Mouse (Mus musculus) cerebellum, adult 2 months (tissue): ENCODE measurements around the gene Rhbdf1. TPM values are rescaled to one million over a fixed set of nuclear protein-coding genes. Genes with fewer than 3 reads are reported as not detected.
A peak's percentile ranks its signal among the peaks of the same experiment; 100 is the strongest.

Source experiments
- DNase-seq, 2 experiments: peaks; one replicate each; pipeline ENCODE4 v3.0.0; 2021
- H3K27ac ChIP-seq: fragments of 200-500 bp; 2 replicates; pipeline ENCODE4 v1.5.1; 2012; ENCODE audit warnings: low read length, control low read depth, inconsistent platforms; ENCODE audit not compliant: insufficient read depth
- H3K27me3 ChIP-seq: fragments of 200-500 bp; 2 replicates; pipeline ENCODE4 v1.6.1; 2012; ENCODE audit warnings: inconsistent platforms, mild to moderate bottlenecking, low read length, moderate library complexity; ENCODE audit not compliant: control insufficient read depth, insufficient read depth
- H3K4me1 ChIP-seq: fragments of 200-500 bp; 2 replicates; pipeline ENCODE4 v1.6.1; 2011; ENCODE audit warnings: low read length; ENCODE audit not compliant: control insufficient read depth, insufficient read depth
- H3K4me3 ChIP-seq: fragments of 200-500 bp; replicated peaks from 2 replicates; pipeline ENCODE3; 2011; ENCODE audit warnings: mild to moderate bottlenecking, low read depth, low read length, control low read depth; ENCODE audit not compliant: insufficient read depth
- CTCF ChIP-seq: fragments of 200-500 bp; IDR thresholded peaks from 2 replicates; pipeline ENCODE4 v1.5.1; 2011; ENCODE audit warnings: low read depth, mild to moderate bottlenecking, control low read depth, low read length, moderate library complexity, borderline replicate concordance; ENCODE audit not compliant: insufficient read depth
- POLR2A ChIP-seq: fragments of 200-500 bp; IDR thresholded peaks from 2 replicates; pipeline ENCODE4 v1.6.1; 2011; ENCODE audit warnings: low read length, control low read depth, borderline replicate concordance; ENCODE audit not compliant: insufficient read depth
- WGBS: fragments of 180-500 bp; shearing (Covaris S2); methylation state at CpG from one replicate; pipeline ENCODE4 v1.1.7; 2018; 5-methylcytosine and 5-hydroxymethylcytosine counted together
- polyA plus RNA-seq: library from polyadenylated mRNA; depleted of rRNA; stranded (reverse); fragments of >200 nt; gene quantifications from 2 replicates; pipeline ENCODE4 v1.2.3, GENCODE M21; 2012; rRNA removed

Gene Rhbdf1
- 31.3 and 32.1 TPM in 2 replicates for polyA plus RNA-seq

GRCm38 (mm10) chr11:32221951-32222409 is at the start of gene Rhbdf1:
Gene Rhbdf1 (minus strand): TSS chr11:32222300.
- Histone ChIP-seq H3K4me1 (peaks cover 17% of the 10 kb centered on the region), H3K27me3 (no peaks in the 10 kb centered on the region)
- peak in 1 of 2 experiments; percentile 69 for DNase-seq

GRCm38 (mm10) chr11:32271178-32271577 is 49.1 kb upstream of the Rhbdf1 start:
- Histone ChIP-seq H3K27ac (no peak overlapping the region), H3K4me3 (no peak overlapping the region), H3K27me3 (no peaks in the 10 kb centered on the region), H3K4me1 (no peaks in the 10 kb centered on the region)
- 39% methylated on average over 4 of the region's 4 CpGs for WGBS
- TF ChIP-seq CTCF, result no peak
- TF ChIP-seq POLR2A, result no peak
- no peak for DNase-seq

More at GRCm38 (mm10) chr11:32221951-32222409, at the start of gene Rhbdf1:
- peak within 1 kb of the TSS; percentile 57 for H3K4me3 ChIP-seq
- no peak within 1 kb of the TSS for H3K27ac ChIP-seq
- no peak for TF ChIP-seq POLR2A
- no peak for TF ChIP-seq CTCF
- WGBS, result under 1% methylated on average over 71 of the region's 72 CpGs

DNA sequence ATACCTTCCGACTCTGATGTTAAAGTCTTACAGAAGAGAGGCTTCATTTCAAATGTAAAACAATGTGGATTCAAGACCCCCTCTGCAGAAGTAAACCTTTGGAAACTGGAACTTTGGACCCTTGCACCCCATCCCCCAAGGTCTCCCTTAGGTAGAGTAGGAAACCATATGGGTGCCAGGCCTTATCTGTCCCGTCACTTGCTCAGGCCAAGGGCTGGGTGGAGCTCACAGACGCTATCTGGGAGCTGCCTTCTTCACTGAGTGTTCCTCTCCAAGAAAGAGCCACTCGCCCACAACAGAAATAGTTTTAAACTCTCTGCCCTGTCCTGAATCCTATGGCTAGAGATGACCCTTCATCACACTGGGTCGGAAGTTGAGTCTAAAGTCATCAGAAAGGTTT is 46.9 kb upstream of the Rhbdf1 start:
- no peaks in the 10 kb centered on the region for H3K4me1 ChIP-seq
- no peak for DNase-seq
- H3K27me3 ChIP-seq, result no peaks in the 10 kb centered on the region
- no peak for TF ChIP-seq POLR2A
- TF ChIP-seq CTCF, result no peak
- H3K4me3 ChIP-seq, result no peak overlapping the region
- 85% methylated on average over 5 of the region's 5 CpGs for WGBS
- no peak overlapping the region for H3K27ac ChIP-seq

DNA sequence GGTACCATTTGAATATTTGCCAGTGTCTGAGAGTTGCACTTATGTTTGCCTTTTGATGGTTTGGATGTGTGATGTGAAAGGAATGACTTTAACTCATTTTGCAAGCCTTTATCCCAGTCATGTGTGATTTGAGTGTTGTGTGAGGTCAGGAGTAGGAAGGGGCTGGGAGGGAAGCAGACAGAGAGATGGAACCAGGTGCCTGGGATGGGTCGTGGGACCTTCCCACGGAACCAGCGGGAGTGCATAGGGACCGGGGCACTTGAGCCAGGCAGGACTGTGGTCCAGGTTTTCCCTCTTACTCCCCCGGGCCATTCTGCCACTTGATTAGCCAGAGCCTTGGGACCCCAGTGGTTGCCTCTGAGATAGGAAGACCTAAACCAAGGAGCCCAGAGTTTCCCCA is 45.9 kb upstream of the Rhbdf1 start:
- H3K4me1 ChIP-seq, result no peaks in the 10 kb centered on the region
- no peaks in the 10 kb centered on the region for H3K27me3 ChIP-seq
- WGBS, result 16% methylated on average over 5 of the region's 5 CpGs
- peak; percentile 18 to 29 for DNase-seq
- no peak overlapping the region for H3K27ac ChIP-seq
- TF ChIP-seq POLR2A (no peak), CTCF (no peak)
- peak overlapping the region; percentile 98 for H3K4me3 ChIP-seq

DNA sequence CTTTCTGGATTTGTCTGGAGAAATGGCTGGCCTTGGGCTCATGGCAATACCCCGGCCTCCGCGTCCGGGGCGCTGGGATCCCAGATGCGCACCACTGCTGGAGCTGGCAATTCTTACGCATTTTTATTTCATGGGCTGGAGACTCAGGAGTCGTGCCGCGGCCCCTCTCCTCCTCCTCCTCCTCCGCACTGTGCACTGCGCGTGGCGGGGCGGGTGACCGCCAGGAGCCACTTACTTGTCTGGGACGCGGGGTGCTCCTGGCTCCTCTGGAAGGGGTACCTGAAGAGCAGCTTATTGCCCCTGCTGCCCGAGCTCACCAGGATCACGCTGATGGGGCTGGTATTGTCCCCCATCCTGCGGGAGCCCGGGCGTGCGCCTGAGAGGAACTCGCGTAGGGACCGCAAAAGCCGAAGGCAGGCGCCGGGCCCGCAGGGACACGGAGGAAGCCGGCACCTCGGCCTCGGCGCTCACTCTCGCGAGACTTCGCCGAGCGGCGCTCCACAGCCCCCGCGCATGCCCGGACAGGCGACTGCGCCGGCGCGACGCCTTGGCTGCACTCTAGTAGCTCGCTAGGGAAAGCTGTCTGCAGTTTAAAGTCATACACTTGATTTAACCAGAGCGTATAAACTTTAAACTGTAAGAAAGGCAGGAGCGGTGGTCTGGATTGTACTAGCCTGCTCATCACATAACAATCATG is 45.2 kb upstream of the Rhbdf1 start, which contains the start of gene Nprl3:
TSS of gene Nprl3 (minus strand) at position 520 of the 697 bp plus-strand sequence.
- TF ChIP-seq POLR2A (peak; percentile 95), CTCF (no peak)
- H3K4me1 ChIP-seq, result no peaks in the 10 kb centered on the region
- no peaks in the 10 kb centered on the region for H3K27me3 ChIP-seq
- WGBS, result under 1% methylated on average over 54 of the region's 54 CpGs
- peak within 1 kb of the TSS; percentile 98 for H3K4me3 ChIP-seq
- H3K27ac ChIP-seq, result peak within 1 kb of the TSS; percentile 96
- DNase-seq, result peak; percentile 96

DNA sequence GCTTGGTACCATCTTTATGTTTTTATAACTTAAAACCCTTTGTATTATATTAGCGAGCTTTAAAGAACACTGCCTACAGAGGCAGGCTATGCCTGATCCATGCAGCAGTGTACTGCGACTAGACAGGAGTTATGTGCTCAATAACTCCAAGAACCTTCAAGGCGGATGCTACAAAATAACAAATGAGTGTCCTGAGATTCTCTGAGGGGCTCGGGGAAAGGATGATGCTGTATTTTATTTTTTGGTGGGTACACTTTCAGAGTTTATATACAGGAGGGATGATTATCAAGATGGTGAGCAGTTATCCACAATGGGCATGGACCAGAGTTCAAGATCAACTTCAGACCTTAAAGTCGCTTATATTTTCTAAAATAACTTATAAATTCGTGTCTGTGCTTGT is 44.7 kb upstream of the Rhbdf1 start:
- TF ChIP-seq POLR2A, result no peak
- TF ChIP-seq CTCF, result no peak
- DNase-seq, result no peak
- Histone ChIP-seq H3K4me1 (no peaks in the 10 kb centered on the region), H3K27ac (peak overlapping the region; percentile 96), H3K27me3 (no peaks in the 10 kb centered on the region), H3K4me3 (peak overlapping the region; percentile 98)
- WGBS, result 16% methylated on average over 6 of the region's 6 CpGs

DNA sequence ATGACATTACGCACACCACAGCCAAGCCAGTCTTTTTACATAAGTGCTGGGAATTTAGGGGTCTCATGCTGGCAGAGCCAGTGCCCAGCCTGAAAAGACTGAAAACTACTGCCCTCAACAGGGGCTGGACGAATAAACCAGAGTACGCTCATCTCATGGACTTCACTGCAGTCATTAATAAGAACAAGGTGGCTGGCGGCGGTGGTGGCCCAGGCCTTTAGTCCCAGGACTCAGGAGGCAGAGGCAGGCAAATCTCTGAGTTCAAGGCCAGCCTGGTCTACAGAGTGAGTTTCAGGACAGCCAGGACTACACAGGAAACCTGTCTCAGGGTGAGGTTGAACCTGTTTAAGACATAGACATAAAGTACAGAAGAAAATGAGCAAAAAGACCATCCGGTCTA is 44.1 kb upstream of the Rhbdf1 start:
- H3K27me3 ChIP-seq, result no peaks in the 10 kb centered on the region
- DNase-seq, result no peak
- no peak overlapping the region for H3K27ac ChIP-seq
- H3K4me3 ChIP-seq, result no peak overlapping the region
- H3K4me1 ChIP-seq, result no peaks in the 10 kb centered on the region
- TF ChIP-seq POLR2A (no peak), CTCF (no peak)
- 89% methylated on average over 6 of the region's 6 CpGs for WGBS

DNA sequence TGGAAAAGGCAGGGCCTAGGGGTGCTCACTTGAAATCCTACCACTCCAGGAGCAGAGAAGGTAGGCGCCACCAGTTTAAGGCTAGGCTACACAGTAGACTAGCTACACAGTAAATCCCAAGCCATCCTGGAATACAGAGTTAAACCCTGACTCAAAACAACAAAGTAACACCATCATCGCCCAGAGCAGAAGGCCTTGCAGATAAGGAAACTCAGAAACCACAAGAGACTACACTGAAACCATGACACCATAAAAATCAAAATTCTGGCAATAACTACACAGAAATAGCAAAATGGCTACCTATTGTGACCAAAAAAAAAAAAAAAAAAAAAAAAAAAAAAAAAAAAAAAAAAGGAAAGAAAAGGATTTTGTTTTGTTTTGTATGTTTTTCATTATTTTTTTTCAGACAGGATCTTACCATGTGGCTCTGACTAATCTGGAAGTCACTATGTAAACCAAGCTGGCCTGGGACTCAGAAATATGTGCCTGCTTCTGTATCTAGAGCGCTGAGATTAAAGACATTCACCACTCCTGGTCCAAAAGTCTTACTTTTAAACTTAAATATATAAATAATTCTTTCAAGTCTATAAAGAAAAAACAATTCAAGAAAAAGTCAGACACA is 43.1 kb upstream of the Rhbdf1 start:
- Histone ChIP-seq H3K4me3 (no peak overlapping the region), H3K4me1 (no peaks in the 10 kb centered on the region), H3K27ac (no peak overlapping the region), H3K27me3 (no peaks in the 10 kb centered on the region)
- no peak for DNase-seq
- 95% methylated on average over 3 of the region's 3 CpGs for WGBS
- no peak for TF ChIP-seq POLR2A
- no peak for TF ChIP-seq CTCF
